Mouse (Mus musculus): ENCODE data around the gene Zdhhc22.

Zdhhc22 gene

GRCm38 (mm10) chr12:86932575-86932952 lies 57.7 kb downstream of the Zdhhc22 start:
- DNase-seq = peak; percentile 28

- peak; percentile 37 for DNase-seq
Observed at GRCm38 (mm10) chr12:86931919-86932574, 58.2 kb downstream of the Zdhhc22 start.

DNA sequence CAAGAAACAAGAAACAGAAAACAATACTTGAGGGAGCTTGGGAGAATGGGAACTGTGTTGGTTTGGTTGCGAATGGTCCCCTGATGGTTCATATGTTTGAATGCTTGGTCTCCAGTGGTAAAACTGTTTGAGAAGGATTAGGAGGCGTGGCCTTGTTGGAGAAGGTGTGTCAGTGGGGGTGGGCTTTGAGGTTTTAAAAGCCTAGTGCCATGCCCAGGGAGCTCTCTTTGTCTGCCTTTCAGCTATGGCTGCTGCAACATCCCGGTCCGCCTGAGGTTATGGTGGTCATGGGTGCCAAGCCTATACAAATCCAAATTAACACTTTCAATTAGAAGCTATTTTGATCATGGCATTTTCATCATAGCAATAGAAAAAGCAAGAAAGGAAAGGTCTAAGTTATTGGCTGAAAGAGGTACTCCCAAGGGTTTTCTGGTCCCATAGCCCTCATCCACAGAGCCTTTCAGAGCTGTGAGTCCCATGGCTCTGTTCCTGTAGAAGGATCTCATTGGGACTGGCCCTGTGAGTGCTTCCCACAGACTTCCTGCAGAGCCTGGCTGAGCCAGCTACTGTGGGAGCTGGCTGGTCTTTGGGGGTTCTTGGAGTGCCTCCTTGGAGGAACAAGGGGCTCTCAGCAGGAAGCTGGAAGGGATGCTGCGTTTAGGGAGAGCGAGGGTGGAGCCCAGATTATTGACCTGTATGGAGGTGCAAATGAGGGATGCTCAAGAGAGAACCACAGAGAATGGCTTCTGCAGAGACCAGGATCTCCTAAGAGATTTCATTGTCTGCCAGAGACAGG lies 59.1 kb downstream of the Zdhhc22 start:
- DNase-seq = no peak

Data from embryo, embryonic 11 days (tissue).